Comparison of ENCODE assay signal across 19 mouse cellular contexts in genomic region chr8:11843677-11844315, GRCm38 (mm10). TPM values are rescaled to one million over a fixed set of nuclear protein-coding genes. Genes with fewer than 3 reads are reported as not detected.
DNase-seq lines count a peak whose midpoint lies in the region; ATAC-seq and TF ChIP-seq lines count a peak whose summit lies in the region.
"Had no signal": no experiment of that assay in that cellular context is flagged by ENCODE, and none has a peak within 500 bp of the region (broad histone marks: within the 10 kb centered on the region; RNA-seq: fewer than 3 reads in every experiment).

No protein-coding gene starts in this region.

- H3K27ac ChIP-seq in hindbrain, postnatal 0 days = no peak overlapping the region
- H3K27ac ChIP-seq: limb, embryonic 10.5 days; liver, embryonic 15.5 days had no signal

- no peak overlapping the region for H3K9ac ChIP-seq in hindbrain, postnatal 0 days (replicated peaks; ENCODE audit: low read length)
- H3K9ac ChIP-seq: liver, embryonic 15.5 days had no signal

- H3K4me2 ChIP-seq in hindbrain, postnatal 0 days (ENCODE audit: low read depth, low read length) = no peak overlapping the region
- H3K4me2 ChIP-seq: liver, embryonic 15.5 days had no signal

- peak; percentile 38 for DNase-seq in layer of hippocampus, adult 9-11 months
- no peak for DNase-seq in layer of hippocampus, adult 11-12 months (ENCODE audit: low spot score)
- peak; percentile 16 for DNase-seq in retina, postnatal 1 day
- no peak for DNase-seq in retina, embryonic 14.5 days (ENCODE audit: low spot score)
- DNase-seq in hindbrain, postnatal 0 days (ENCODE audit: low spot score) = peak; percentile 42
- DNase-seq in thymus, postnatal 36 days = no peak
- no peak for DNase-seq in B cell, adult 2 months
- DNase-seq: adrenal gland, postnatal 10 days; kidney, postnatal 4 days; right cerebral cortex, postnatal 4 days had no signal

- 40% methylated on average over 13 of the region's 13 CpGs for WGBS in hindbrain, postnatal 0 days

- no peak overlapping the region for H3K4me3 ChIP-seq in hindbrain, postnatal 0 days (ENCODE audit: low read length)
- H3K4me3 ChIP-seq: limb, embryonic 10.5 days; liver, embryonic 15.5 days had no signal

- peaks cover 32% of the 10 kb centered on the region for H3K4me1 ChIP-seq in hindbrain, postnatal 0 days (ENCODE audit: insufficient read depth, low read length)
- H3K4me1 ChIP-seq: limb, embryonic 10.5 days; liver, embryonic 15.5 days had no signal

- no peaks in the 10 kb centered on the region for H3K36me3 ChIP-seq in hindbrain, postnatal 0 days (ENCODE audit: insufficient read depth, low read length)
- H3K36me3 ChIP-seq: limb, embryonic 10.5 days; liver, embryonic 15.5 days had no signal

- 0 out of 2 replicates have a peak, but pooled peaks have one; percentile 4 for TF ChIP-seq CTCF in hindbrain, postnatal 0 days (IDR thresholded peaks at IDR 0.05; ENCODE audit: low read depth)

- H3K27me3 ChIP-seq in hindbrain, postnatal 0 days (ENCODE audit: insufficient read depth, low read length) = no peaks in the 10 kb centered on the region
- H3K27me3 ChIP-seq: liver, embryonic 15.5 days had no signal

- ATAC-seq in hindbrain, postnatal 0 days = peak; percentile 44; the same call in 1 of the 2 replicates
- ATAC-seq: intestine, postnatal 0 days had no signal

- no peaks in the 10 kb centered on the region for H3K9me3 ChIP-seq in hindbrain, postnatal 0 days (ENCODE audit: low read length)
- H3K9me3 ChIP-seq: limb, embryonic 10.5 days; liver, embryonic 15.5 days had no signal

RNA-seq across cellular contexts. Expression of gene Tex29, which starts 3.5 kb away (rescaled TPM):
- total RNA-seq in hindbrain, postnatal 0 days (2014; rRNA removed) = not detected in 2 replicates
- 0.58 and 1.3 TPM in 2 replicates for polyA plus RNA-seq in hindbrain, postnatal 0 days (2015; fragmentation: Nextera tagmentation; extraction: Ambion mirVana)
- total RNA-seq: adrenal gland, postnatal 10 days; gastrocnemius, postnatal 4 days; monocyte, adult 5-6 weeks had no signal
- polyA plus RNA-seq: embryonic facial prominence, embryonic 14.5 days; frontal cortex, adult 2 months; heart, embryonic 14.5 days; limb, embryonic 10.5 days; liver, embryonic 15.5 days; stomach, embryonic 14.5 days had no signal

Comparison
In these comparisons a context has a peak if more than half of its experiments do, and no peak if none do; other contexts are left out.
1. DNase-seq: peak in layer of hippocampus, adult 9-11 months (single experiment), retina, postnatal 1 day (single experiment) and hindbrain, postnatal 0 days (single experiment); none in layer of hippocampus, adult 11-12 months (single experiment), retina, embryonic 14.5 days (single experiment), thymus, postnatal 36 days (0 of 2) and B cell, adult 2 months (0 of 2).